Mouse (Mus musculus) thymus, adult 2 months (tissue): ENCODE data around the gene Ak5.

Experiments used
- CTCF ChIP-seq: fragments of 200-500 bp; IDR thresholded peaks from 2 replicates; pipeline ENCODE4 v1.5.1; 2012; ENCODE audit warnings: mild to moderate bottlenecking, control low read depth, low read length, moderate library complexity, borderline replicate concordance; ENCODE audit not compliant: control insufficient read depth, poor library complexity, insufficient read depth; ENCODE audit errors: extremely low read depth
- POLR2A ChIP-seq: fragments of 200-500 bp; IDR thresholded peaks from 2 replicates; pipeline ENCODE4 v1.6.1; 2012; ENCODE audit warnings: mild to moderate bottlenecking, low read length, control low read depth, moderate library complexity; ENCODE audit not compliant: control insufficient read depth, poor library complexity, insufficient read depth; ENCODE audit errors: extremely low read depth

DNA sequence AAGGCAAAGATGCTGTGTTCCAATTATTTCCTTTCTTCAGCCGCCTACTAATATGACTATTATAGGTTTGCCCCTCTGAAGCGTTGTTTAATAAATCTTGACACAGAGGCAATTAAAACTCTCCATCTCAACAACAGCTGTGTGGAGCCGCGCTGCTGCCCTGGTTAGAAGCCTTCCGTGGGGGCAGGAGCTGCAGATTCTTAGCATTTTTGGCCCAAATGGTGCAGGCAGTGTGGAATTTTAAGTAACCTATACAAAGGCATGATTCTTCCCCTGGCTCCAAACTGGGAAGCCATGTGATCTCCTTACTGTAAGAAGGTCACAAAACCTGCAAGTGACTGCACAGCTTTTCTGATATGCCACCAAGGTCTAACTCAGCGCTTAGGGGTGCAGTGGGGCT, 184.0 kb downstream of the Ak5 start:
- no peak for TF ChIP-seq CTCF
- TF ChIP-seq POLR2A = no peak
